Mouse (Mus musculus): ENCODE data around the gene Tbc1d10a. TPM values are rescaled to one million over a fixed set of nuclear protein-coding genes. Genes with fewer than 3 reads are reported as not detected.

Tbc1d10a gene
- polyA plus RNA-seq, 1 experiment from 2014 or later, result 20.5 TPM

- ATAC-seq (ENCODE audit: insufficient number of reproducible peaks, low FRiP score, low TSS enrichment, low read depth) (no peak), DNase-seq (ENCODE audit: low spot score) (no peak)
- H3K4me3 ChIP-seq (ENCODE audit: low read depth, low read length), result no peak overlapping the region
- H3K27me3 ChIP-seq (ENCODE audit: control insufficient read depth, insufficient read depth, low read length), result no peaks in the 10 kb centered on the region
- H3K36me3 ChIP-seq (ENCODE audit: control insufficient read depth, insufficient read depth, low read length), result no peaks in the 10 kb centered on the region
- no peak overlapping the region for H3K4me2 ChIP-seq (ENCODE audit: low read depth, severe bottlenecking)
- H3K9ac ChIP-seq (ENCODE audit: low read length), result no peak overlapping the region
- WGBS, result 80% methylated on average over 7 of the region's 7 CpGs
- no peaks in the 10 kb centered on the region for H3K9me3 ChIP-seq (ENCODE audit: control insufficient read depth, low read length)
- H3K27ac ChIP-seq (replicated peaks; ENCODE audit: low read depth, low read length), result no peak overlapping the region
- H3K4me1 ChIP-seq (ENCODE audit: control insufficient read depth, insufficient read depth, low read length), result no peaks in the 10 kb centered on the region
These were observed 53.6 kb downstream of the Tbc1d10a start for GRCm38 (mm10) chr11:4240151-4240550.

- no peak overlapping the region for H3K4me2 ChIP-seq (ENCODE audit: low read depth, severe bottlenecking)
- no peak overlapping the region for H3K4me3 ChIP-seq (ENCODE audit: low read depth, low read length)
- no peaks in the 10 kb centered on the region for H3K27me3 ChIP-seq (ENCODE audit: control insufficient read depth, insufficient read depth, low read length)
- WGBS, result 75% methylated on average over 4 of the region's 4 CpGs
- no peaks in the 10 kb centered on the region for H3K9me3 ChIP-seq (ENCODE audit: control insufficient read depth, low read length)
- DNase-seq (ENCODE audit: low spot score) (no peak), ATAC-seq (ENCODE audit: insufficient number of reproducible peaks, low FRiP score, low TSS enrichment, low read depth) (no peak)
- no peaks in the 10 kb centered on the region for H3K36me3 ChIP-seq (ENCODE audit: control insufficient read depth, insufficient read depth, low read length)
- H3K4me1 ChIP-seq (ENCODE audit: control insufficient read depth, insufficient read depth, low read length), result no peaks in the 10 kb centered on the region
- no peak overlapping the region for H3K27ac ChIP-seq (replicated peaks; ENCODE audit: low read depth, low read length)
- no peak overlapping the region for H3K9ac ChIP-seq (ENCODE audit: low read length)
These were observed 54.6 kb downstream of the Tbc1d10a start for GRCm38 (mm10) chr11:4241180-4241579.

- DNase-seq (ENCODE audit: low spot score), result no peak
- Histone ChIP-seq H3K27me3 (ENCODE audit: control insufficient read depth, insufficient read depth, low read length) (no peaks in the 10 kb centered on the region), H3K27ac (replicated peaks; ENCODE audit: low read depth, low read length) (no peak overlapping the region), H3K4me3 (ENCODE audit: low read depth, low read length) (no peak overlapping the region), H3K9me3 (ENCODE audit: control insufficient read depth, low read length) (no peaks in the 10 kb centered on the region), H3K4me1 (ENCODE audit: control insufficient read depth, insufficient read depth, low read length) (0 out of 2 replicates have a peak, but pooled peaks cover 2% of the 10 kb centered on the region), H3K36me3 (ENCODE audit: control insufficient read depth, insufficient read depth, low read length) (no peaks in the 10 kb centered on the region), H3K9ac (ENCODE audit: low read length) (no peak overlapping the region), H3K4me2 (ENCODE audit: low read depth, severe bottlenecking) (no peak overlapping the region)
- ATAC-seq (ENCODE audit: insufficient number of reproducible peaks, low FRiP score, low TSS enrichment, low read depth), result no peak
- 63% methylated on average over 6 of the region's 6 CpGs for WGBS
These were observed 59.5 kb downstream of the Tbc1d10a start for GRCm38 (mm10) chr11:4246126-4246525.

- H3K9ac ChIP-seq (ENCODE audit: low read length), result no peak overlapping the region
- H3K4me2 ChIP-seq (ENCODE audit: low read depth, severe bottlenecking), result no peak overlapping the region
- no peaks in the 10 kb centered on the region for H3K9me3 ChIP-seq (ENCODE audit: control insufficient read depth, low read length)
- ATAC-seq (ENCODE audit: insufficient number of reproducible peaks, low FRiP score, low TSS enrichment, low read depth) (no peak), DNase-seq (ENCODE audit: low spot score) (no peak)
- H3K27ac ChIP-seq (replicated peaks; ENCODE audit: low read depth, low read length), result no peak overlapping the region
- no peak overlapping the region for H3K4me3 ChIP-seq (ENCODE audit: low read depth, low read length)
- no peaks in the 10 kb centered on the region for H3K36me3 ChIP-seq (ENCODE audit: control insufficient read depth, insufficient read depth, low read length)
- 0 out of 2 replicates have a peak, but pooled peaks cover 2% of the 10 kb centered on the region for H3K4me1 ChIP-seq (ENCODE audit: control insufficient read depth, insufficient read depth, low read length)
- WGBS, result 68% methylated on average over 4 of the region's 4 CpGs
- no peaks in the 10 kb centered on the region for H3K27me3 ChIP-seq (ENCODE audit: control insufficient read depth, insufficient read depth, low read length)
These were observed 60.0 kb downstream of the Tbc1d10a start for GRCm38 (mm10) chr11:4246623-4247022.

- no peaks in the 10 kb centered on the region for H3K36me3 ChIP-seq (ENCODE audit: control insufficient read depth, insufficient read depth, low read length)
- H3K4me3 ChIP-seq (ENCODE audit: low read depth, low read length), result no peak overlapping the region
- WGBS, result 73% methylated on average over 14 of the region's 14 CpGs
- H3K4me2 ChIP-seq (ENCODE audit: low read depth, severe bottlenecking), result no peak overlapping the region
- H3K27me3 ChIP-seq (ENCODE audit: control insufficient read depth, insufficient read depth, low read length), result no peaks in the 10 kb centered on the region
- H3K4me1 ChIP-seq (ENCODE audit: control insufficient read depth, insufficient read depth, low read length), result 0 out of 2 replicates have a peak, but pooled peaks cover 2% of the 10 kb centered on the region
- DNase-seq (ENCODE audit: low spot score) (no peak), ATAC-seq (ENCODE audit: insufficient number of reproducible peaks, low FRiP score, low TSS enrichment, low read depth) (no peak)
- no peaks in the 10 kb centered on the region for H3K9me3 ChIP-seq (ENCODE audit: control insufficient read depth, low read length)
- no peak overlapping the region for H3K27ac ChIP-seq (replicated peaks; ENCODE audit: low read depth, low read length)
- H3K9ac ChIP-seq (ENCODE audit: low read length), result no peak overlapping the region
These were observed 60.8 kb downstream of the Tbc1d10a start for GRCm38 (mm10) chr11:4247201-4247959.

- ATAC-seq (ENCODE audit: insufficient number of reproducible peaks, low FRiP score, low TSS enrichment, low read depth) (no peak), DNase-seq (ENCODE audit: low spot score) (no peak)
- no peak overlapping the region for H3K4me3 ChIP-seq (ENCODE audit: low read depth, low read length)
- H3K27ac ChIP-seq (replicated peaks; ENCODE audit: low read depth, low read length), result no peak overlapping the region
- H3K9ac ChIP-seq (ENCODE audit: low read length), result no peak overlapping the region
- H3K36me3 ChIP-seq (ENCODE audit: control insufficient read depth, insufficient read depth, low read length), result no peaks in the 10 kb centered on the region
- H3K4me2 ChIP-seq (ENCODE audit: low read depth, severe bottlenecking), result no peak overlapping the region
- 98% methylated on average over 3 of the region's 3 CpGs for WGBS
- H3K27me3 ChIP-seq (ENCODE audit: control insufficient read depth, insufficient read depth, low read length), result no peaks in the 10 kb centered on the region
- H3K4me1 ChIP-seq (ENCODE audit: control insufficient read depth, insufficient read depth, low read length), result 0 out of 2 replicates have a peak, but pooled peaks cover 2% of the 10 kb centered on the region
- no peaks in the 10 kb centered on the region for H3K9me3 ChIP-seq (ENCODE audit: control insufficient read depth, low read length)
These were observed 62.6 kb downstream of the Tbc1d10a start for GRCm38 (mm10) chr11:4249151-4249550.

GRCm38 (mm10) chr11:4250290-4250689 is 63.7 kb downstream of the Tbc1d10a start:
- 0 out of 2 replicates have a peak, but pooled peaks cover 2% of the 10 kb centered on the region for H3K4me1 ChIP-seq (ENCODE audit: control insufficient read depth, insufficient read depth, low read length)
- no peak for DNase-seq (ENCODE audit: low spot score)
- no peaks in the 10 kb centered on the region for H3K27me3 ChIP-seq (ENCODE audit: control insufficient read depth, insufficient read depth, low read length)
- H3K4me3 ChIP-seq (ENCODE audit: low read depth, low read length), result no peak overlapping the region
- ATAC-seq (ENCODE audit: insufficient number of reproducible peaks, low FRiP score, low TSS enrichment, low read depth), result no peak
- H3K4me2 ChIP-seq (ENCODE audit: low read depth, severe bottlenecking), result no peak overlapping the region
- H3K9me3 ChIP-seq (ENCODE audit: control insufficient read depth, low read length), result no peaks in the 10 kb centered on the region
- 71% methylated on average over 7 of the region's 7 CpGs for WGBS
- no peak overlapping the region for H3K27ac ChIP-seq (replicated peaks; ENCODE audit: low read depth, low read length)
- no peak overlapping the region for H3K9ac ChIP-seq (ENCODE audit: low read length)
- no peaks in the 10 kb centered on the region for H3K36me3 ChIP-seq (ENCODE audit: control insufficient read depth, insufficient read depth, low read length)

GRCm38 (mm10) chr11:4251376-4251775 is 64.8 kb downstream of the Tbc1d10a start:
- Histone ChIP-seq H3K4me2 (ENCODE audit: low read depth, severe bottlenecking) (no peak overlapping the region), H3K4me3 (ENCODE audit: low read depth, low read length) (no peak overlapping the region), H3K27me3 (ENCODE audit: control insufficient read depth, insufficient read depth, low read length) (no peaks in the 10 kb centered on the region), H3K36me3 (ENCODE audit: control insufficient read depth, insufficient read depth, low read length) (no peaks in the 10 kb centered on the region), H3K4me1 (ENCODE audit: control insufficient read depth, insufficient read depth, low read length) (0 out of 2 replicates have a peak, but pooled peaks cover 1% of the 10 kb centered on the region), H3K9ac (ENCODE audit: low read length) (no peak overlapping the region), H3K9me3 (ENCODE audit: control insufficient read depth, low read length) (no peaks in the 10 kb centered on the region), H3K27ac (replicated peaks; ENCODE audit: low read depth, low read length) (no peak overlapping the region)
- ATAC-seq (ENCODE audit: insufficient number of reproducible peaks, low FRiP score, low TSS enrichment, low read depth) (no peak), DNase-seq (ENCODE audit: low spot score) (no peak)
- 81% methylated on average over 3 of the region's 3 CpGs for WGBS
